Mouse (Mus musculus) embryonic facial prominence, embryonic 14.5 days (tissue): ENCODE results near the gene Hap1. TPM values are rescaled to one million over a fixed set of nuclear protein-coding genes. Genes with fewer than 3 reads are reported as not detected.
A peak's percentile ranks its signal among the peaks of the same experiment; 100 is the strongest.

ENCODE experiments used
- ATAC-seq: fragments of 200-750 bp; cut with Nextera tagmentation; 2 replicates; pipeline ENCODE4 v1.8.0; 2017; ENCODE audit warnings: low read depth, moderate number of reproducible peaks, moderate TSS enrichment
- DNase-seq: peaks from one replicate; pipeline ENCODE4 v3.0.0-alpha.2; 2015; ENCODE audit warnings: low spot score
- H3K27ac ChIP-seq: fragments of 300-500 bp; sonication (generic); replicated peaks from 2 replicates; pipeline ENCODE4 v1.5.1; 2014; ENCODE audit warnings: low read depth, mild to moderate bottlenecking, low read length, moderate library complexity
- H3K27me3 ChIP-seq: fragments of 300-500 bp; sonication (generic); replicated peaks from 2 replicates; pipeline ENCODE4 v1.6.1; 2014; ENCODE audit warnings: low read length; ENCODE audit not compliant: control insufficient read depth, insufficient read depth
- H3K36me3 ChIP-seq: fragments of 300-500 bp; sonication (generic); 2 replicates; pipeline ENCODE4 v1.6.1; 2014; ENCODE audit warnings: low read length, mixed read lengths; ENCODE audit not compliant: control insufficient read depth, insufficient read depth
- H3K4me1 ChIP-seq: fragments of 300-500 bp; sonication (generic); 2 replicates; pipeline ENCODE4 v1.6.1; 2014; ENCODE audit warnings: antibody characterized with exemption, low read length; ENCODE audit not compliant: control insufficient read depth, insufficient read depth
- H3K4me2 ChIP-seq: fragments of 300-500 bp; sonication (generic); 2 replicates; pipeline ENCODE4 v1.6.1; 2014; ENCODE audit warnings: low read depth, mild to moderate bottlenecking, low read length, moderate library complexity, mixed read lengths
- H3K4me3 ChIP-seq: fragments of 300-500 bp; sonication (generic); 2 replicates; pipeline ENCODE4 v1.5.1; 2014; ENCODE audit warnings: low read depth, mild to moderate bottlenecking, low read length
- H3K9ac ChIP-seq: fragments of 300-500 bp; sonication (generic); 2 replicates; pipeline ENCODE4 v1.6.1; 2014; ENCODE audit warnings: low read depth, mild to moderate bottlenecking, low read length, moderate library complexity, mixed read lengths
- H3K9me3 ChIP-seq: fragments of 300-500 bp; sonication (generic); 2 replicates; pipeline ENCODE4 v1.6.1; 2016; ENCODE audit warnings: low read length; ENCODE audit not compliant: control insufficient read depth
- WGBS: fragments of 180-500 bp; shearing (Covaris S2); extraction: QIAGEN DNeasy Blood & Tissue Kit; methylation state at CpG from one replicate; pipeline ENCODE4 v1.1.7; 2014; 5-methylcytosine and 5-hydroxymethylcytosine counted together
- polyA plus RNA-seq: library from polyadenylated mRNA; unstranded; fragments of >200 nt; fragmentation: Nextera tagmentation; extraction: Ambion mirVana; gene quantifications from 2 replicates; pipeline ENCODE4 v1.2.1, GENCODE M21; 2014

Gene Hap1
- 3.2 and 4.4 TPM in 2 replicates for polyA plus RNA-seq

DNA sequence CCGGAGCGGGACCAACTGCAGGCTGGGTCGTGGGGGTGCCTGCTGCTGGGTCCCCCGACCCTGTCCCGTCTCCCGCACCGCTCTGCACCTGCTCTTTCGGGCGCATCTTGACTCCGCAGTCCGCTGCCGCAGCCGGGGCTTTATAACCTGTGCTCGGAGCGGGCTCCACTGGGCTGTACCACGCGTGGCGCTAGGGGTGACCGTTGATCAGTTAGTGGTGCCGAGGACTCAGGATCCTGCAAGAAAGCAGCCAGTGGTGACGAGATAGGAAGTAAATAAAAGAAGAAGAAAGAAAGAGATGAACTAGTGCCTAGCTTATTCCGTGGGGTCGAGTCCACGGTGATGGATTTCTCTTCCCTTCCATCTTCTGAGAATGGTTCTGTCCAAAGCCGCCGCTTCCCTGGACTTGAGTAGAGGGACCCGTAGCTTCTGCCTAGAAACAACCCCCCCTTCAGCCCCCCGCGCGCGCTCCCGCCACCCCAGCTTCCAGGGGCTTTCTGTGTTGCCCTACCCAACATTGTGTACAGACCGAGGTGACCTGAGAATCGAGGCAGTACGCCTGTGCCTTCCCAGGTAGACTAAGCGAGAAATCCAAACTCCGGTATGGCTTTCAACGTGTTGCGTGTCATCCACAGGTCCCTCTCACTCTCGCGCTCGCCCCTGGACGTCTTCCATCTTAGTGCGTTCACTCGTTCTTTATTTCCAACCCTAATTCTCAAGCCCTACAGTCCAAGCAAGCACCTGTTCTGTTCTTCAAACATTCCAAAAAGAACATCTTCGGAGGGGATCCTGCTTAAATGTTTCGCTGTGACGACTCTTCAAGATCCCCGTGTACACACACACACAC, at the start of gene Hap1:
Hap1 (minus strand) TSS at position 157 of the 847 bp plus-strand sequence.
- 2% methylated on average over 46 of the region's 49 CpGs for WGBS
- peak; percentile 72 for ATAC-seq

DNA sequence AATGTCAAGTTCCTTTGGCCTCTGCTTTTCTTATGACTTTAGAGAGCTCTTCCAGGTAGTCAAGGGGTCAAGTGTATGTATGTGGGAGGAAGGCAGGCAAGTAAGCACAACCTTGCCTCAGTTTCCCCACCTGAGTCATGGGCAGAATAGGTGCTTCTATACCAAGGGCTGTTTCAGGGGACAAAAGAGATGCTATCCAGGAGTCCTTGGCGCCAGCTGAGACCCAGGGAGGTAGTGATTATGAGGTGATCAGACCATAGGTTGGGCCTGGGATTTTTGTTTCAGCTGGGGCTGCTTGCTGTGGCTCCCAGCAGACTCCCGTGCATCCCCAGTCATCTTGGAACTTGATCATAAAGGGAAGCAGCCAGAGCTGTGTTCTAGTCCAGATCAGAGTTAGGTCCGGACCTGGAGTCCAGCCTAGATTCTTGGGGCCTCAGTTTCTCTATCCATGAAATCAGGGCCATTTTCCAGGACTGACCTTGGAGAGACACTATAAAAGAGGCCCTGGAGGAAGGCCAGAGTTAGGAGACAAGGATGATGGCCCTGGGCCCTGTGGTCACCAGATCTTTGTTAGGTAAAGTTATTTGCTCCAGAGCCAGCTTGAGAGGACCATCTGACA, 48.6 kb upstream of the Hap1 start:
- no peak overlapping the region for H3K27ac ChIP-seq
- 86% methylated on average over 3 of the region's 3 CpGs for WGBS

More for the DNA sequence above, at the start of gene Hap1:
- Histone ChIP-seq H3K27ac (no peak within 1 kb of the TSS), H3K4me1 (0 out of 2 replicates have a peak, but pooled peaks cover 6% of the 10 kb centered on the region), H3K4me2 (peak within 1 kb of the TSS; percentile 98), H3K9ac (peak within 1 kb of the TSS; percentile 61), H3K27me3 (peaks cover 59% of the 10 kb centered on the region), H3K36me3 (no peaks in the 10 kb centered on the region), H3K9me3 (no peaks in the 10 kb centered on the region), H3K4me3 (peak within 1 kb of the TSS; percentile 52)
- peak; percentile 82 for DNase-seq

DNA sequence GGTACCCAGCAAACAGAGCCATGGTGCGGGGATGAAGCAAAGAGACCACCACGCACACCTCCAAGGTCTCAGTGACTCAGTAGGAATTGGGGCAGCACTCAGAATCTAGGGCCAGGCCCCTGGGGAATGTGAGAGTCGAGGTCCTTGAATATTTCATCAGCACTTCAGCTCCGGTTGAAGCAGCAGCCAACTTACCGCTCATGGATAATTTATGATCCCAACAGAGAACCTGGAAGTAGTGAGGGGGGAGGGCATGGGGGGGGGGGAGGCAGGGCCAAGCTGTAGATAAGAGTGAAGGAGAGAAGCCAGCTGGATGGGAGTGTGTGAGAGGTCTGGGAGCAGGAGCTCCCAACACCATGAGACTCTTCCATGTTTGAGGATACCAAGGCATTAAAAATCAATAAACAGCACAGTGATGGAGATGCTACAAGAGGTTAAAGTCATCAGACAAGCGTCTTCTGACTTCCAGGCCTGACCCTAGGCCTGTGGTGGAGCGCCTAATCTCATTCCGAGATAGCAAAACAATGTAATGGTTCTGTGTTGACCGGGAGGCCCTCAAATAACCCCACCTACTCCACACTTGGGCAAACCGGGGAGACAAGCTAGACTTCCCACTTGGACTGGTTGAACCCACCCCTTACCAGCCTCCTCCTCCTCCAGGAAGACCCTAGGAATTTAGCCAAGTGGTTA, 47.7 kb upstream of the Hap1 start:
- Histone ChIP-seq H3K4me3 (no peak overlapping the region), H3K27ac (0 out of 2 replicates have a peak overlapping the region, but pooled peaks have one; percentile 28)
- no peak for ATAC-seq

More for the DNA sequence above, 48.6 kb upstream of the Hap1 start:
- Histone ChIP-seq H3K4me2 (no peak overlapping the region), H3K4me3 (no peak overlapping the region), H3K9me3 (no peaks in the 10 kb centered on the region), H3K36me3 (peaks cover 18% of the 10 kb centered on the region; the same call in 1 of the 2 replicates), H3K27me3 (no peaks in the 10 kb centered on the region), H3K4me1 (no peaks in the 10 kb centered on the region), H3K9ac (no peak overlapping the region)
- no peak for ATAC-seq
- DNase-seq: no peak

DNA sequence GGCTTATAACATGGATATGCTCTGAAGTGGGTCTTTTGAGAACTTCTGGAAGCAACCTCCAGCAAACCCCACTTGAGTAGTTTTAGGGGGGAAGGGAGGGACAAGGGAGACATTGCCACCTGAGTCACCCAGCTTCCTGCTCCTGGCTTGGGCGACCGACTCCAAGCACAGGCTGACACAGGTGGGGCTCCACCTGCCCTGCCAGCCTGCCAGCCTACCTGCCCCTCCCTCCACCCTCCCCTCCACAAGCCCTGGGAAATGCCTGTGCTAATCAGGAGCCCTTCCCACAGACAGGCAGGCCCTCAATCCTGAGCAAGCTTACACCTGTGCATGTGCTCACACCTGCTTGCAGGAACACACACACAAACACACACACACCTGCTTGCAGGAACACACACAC, 46.8 kb upstream of the Hap1 start:
- peak; percentile 40 for DNase-seq
- no peaks in the 10 kb centered on the region for H3K27me3 ChIP-seq
- 56% methylated on average over 2 of the region's 2 CpGs for WGBS
- no peak overlapping the region for H3K4me3 ChIP-seq
- 0 out of 2 replicates have a peak, but pooled peaks cover 5% of the 10 kb centered on the region for H3K36me3 ChIP-seq
- no peak overlapping the region for H3K4me2 ChIP-seq
- H3K9me3 ChIP-seq: no peaks in the 10 kb centered on the region
- 0 out of 2 replicates have a peak, but pooled peaks cover 3% of the 10 kb centered on the region for H3K4me1 ChIP-seq
- H3K9ac ChIP-seq: no peak overlapping the region
- H3K27ac ChIP-seq: no peak overlapping the region
- no peak for ATAC-seq

More for the DNA sequence above, 47.7 kb upstream of the Hap1 start:
- WGBS: 77% methylated on average over 10 of the region's 10 CpGs
- DNase-seq: no peak
- Histone ChIP-seq H3K9ac (no peak overlapping the region), H3K36me3 (peaks cover 9% of the 10 kb centered on the region; the same call in 1 of the 2 replicates), H3K4me2 (no peak overlapping the region), H3K4me1 (no peaks in the 10 kb centered on the region), H3K27me3 (no peaks in the 10 kb centered on the region), H3K9me3 (no peaks in the 10 kb centered on the region)

DNA sequence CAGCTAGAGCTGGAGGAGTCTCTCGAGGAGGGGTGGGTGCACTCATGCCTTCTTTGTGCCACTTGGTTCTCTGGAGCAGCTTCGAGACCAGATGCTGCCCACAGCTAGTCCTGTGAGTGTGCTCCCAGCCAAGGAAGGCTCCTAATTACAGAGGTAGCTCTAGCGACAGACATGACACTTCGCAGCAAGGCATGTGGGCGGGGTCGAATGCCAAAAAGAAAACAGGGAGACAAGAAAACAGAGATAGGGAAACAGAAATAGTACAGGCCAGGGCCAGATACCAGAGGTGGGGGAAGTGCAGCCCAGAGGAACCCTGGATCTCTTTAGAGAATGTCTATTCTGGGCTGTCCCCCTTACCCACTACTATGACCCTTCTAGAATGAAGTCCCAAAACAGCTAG, 46.3 kb upstream of the Hap1 start:
- 0 out of 2 replicates have a peak, but pooled peaks cover 3% of the 10 kb centered on the region for H3K36me3 ChIP-seq
- DNase-seq: peak; percentile 26
- no peak overlapping the region for H3K4me3 ChIP-seq
- H3K9ac ChIP-seq: no peak overlapping the region
- WGBS: 35% methylated on average over 6 of the region's 6 CpGs
- H3K4me1 ChIP-seq: 0 out of 2 replicates have a peak, but pooled peaks cover 3% of the 10 kb centered on the region
- H3K4me2 ChIP-seq: no peak overlapping the region
- no peak for ATAC-seq
- H3K27ac ChIP-seq: no peak overlapping the region
- no peaks in the 10 kb centered on the region for H3K27me3 ChIP-seq
- no peaks in the 10 kb centered on the region for H3K9me3 ChIP-seq

DNA sequence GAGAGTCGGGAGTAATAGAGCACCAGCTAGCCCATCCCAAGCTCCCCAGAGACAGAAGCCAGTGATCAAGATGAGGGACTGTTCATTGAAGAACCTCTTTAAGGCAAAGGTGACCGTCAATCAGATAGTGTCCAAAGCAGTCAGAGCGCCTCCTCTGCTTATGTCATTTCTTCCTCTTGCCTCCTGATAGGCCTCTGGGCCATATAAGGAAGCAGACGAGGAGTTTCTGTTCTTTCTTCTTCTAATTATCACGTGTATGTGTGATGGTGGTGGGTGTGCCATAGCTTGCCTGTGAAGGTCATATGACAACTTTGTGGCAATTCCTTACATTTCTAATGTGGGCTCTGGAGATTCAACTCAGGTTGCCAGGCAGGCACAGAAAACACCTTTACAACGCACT, 44.9 kb upstream of the Hap1 start:
- H3K36me3 ChIP-seq: no peaks in the 10 kb centered on the region
- no peaks in the 10 kb centered on the region for H3K9me3 ChIP-seq
- H3K27ac ChIP-seq: no peak overlapping the region
- peaks cover 13% of the 10 kb centered on the region for H3K4me1 ChIP-seq
- H3K4me3 ChIP-seq: no peak overlapping the region
- H3K27me3 ChIP-seq: no peaks in the 10 kb centered on the region
- no peak overlapping the region for H3K4me2 ChIP-seq
- ATAC-seq (no peak), DNase-seq (no peak)
- no peak overlapping the region for H3K9ac ChIP-seq
- 77% methylated on average over 6 of the region's 6 CpGs for WGBS

DNA sequence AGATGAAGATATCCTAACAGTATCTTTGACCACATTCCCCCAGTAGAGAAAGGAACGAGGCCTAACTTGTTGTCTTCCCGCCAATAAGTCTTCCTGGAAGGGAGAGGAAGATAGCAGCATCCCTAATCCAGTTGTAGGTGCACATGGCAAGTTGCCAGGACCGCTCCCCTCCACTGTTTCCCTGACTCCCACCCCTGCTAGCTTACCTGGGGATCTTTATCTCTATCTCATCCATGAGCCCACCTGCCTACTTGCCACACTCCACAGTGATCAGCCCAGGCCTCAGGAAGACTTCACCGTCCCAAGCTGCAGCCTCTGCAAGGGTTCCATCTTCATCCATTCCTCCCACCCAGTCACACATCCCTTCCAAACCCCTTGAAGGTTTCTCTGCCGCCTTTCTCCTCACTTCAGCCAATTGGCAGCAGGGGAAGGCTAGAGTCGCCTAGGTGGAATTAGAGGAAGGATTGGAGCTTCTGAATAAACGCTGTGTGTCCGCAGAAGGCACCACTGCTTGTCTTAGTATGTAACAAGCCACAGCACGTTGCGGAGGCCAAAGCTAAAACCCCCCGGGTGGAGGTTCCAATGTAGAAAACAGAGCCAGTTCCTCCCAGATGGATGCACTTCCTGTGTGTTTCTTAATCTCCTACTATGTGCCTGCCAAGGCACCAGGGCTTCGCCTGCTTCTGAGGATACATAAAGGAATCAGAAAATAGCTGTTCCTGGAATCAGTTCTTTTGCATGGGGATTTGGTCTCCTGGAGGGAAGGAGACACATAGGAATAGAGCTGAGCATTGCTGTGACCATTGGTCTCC, 44.0 kb upstream of the Hap1 start:
- H3K4me3 ChIP-seq: no peak overlapping the region
- H3K36me3 ChIP-seq: no peaks in the 10 kb centered on the region
- ATAC-seq (no peak), DNase-seq (no peak)
- H3K4me2 ChIP-seq: no peak overlapping the region
- no peak overlapping the region for H3K9ac ChIP-seq
- WGBS: 72% methylated on average over 12 of the region's 12 CpGs
- peaks cover 22% of the 10 kb centered on the region for H3K4me1 ChIP-seq
- H3K27me3 ChIP-seq: no peaks in the 10 kb centered on the region
- no peak overlapping the region; the same call in 1 of the 2 replicates for H3K27ac ChIP-seq
- H3K9me3 ChIP-seq: no peaks in the 10 kb centered on the region

DNA sequence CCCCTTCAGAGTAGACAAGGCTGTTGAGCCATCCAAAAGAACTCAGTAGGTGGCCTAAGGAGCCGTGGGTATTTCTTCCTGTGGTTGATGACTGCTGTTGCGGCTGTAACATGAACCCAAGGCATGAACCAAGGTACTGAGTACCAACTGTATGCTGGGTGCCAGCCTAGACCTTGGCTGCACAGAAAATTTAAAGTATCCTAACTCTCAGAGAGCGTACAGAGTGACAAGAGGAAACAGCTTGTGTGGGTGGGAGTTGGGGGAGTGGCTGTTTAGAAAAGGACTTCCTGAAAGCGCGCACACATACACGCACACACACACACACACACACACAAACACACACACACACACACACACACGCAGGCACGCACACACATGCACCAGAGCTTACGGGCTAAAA, 43.4 kb upstream of the Hap1 start:
- Histone ChIP-seq H3K27ac (peak overlapping the region; percentile 39; the same call in 1 of the 2 replicates), H3K9ac (no peak overlapping the region), H3K4me2 (no peak overlapping the region), H3K4me1 (peaks cover 28% of the 10 kb centered on the region), H3K9me3 (no peaks in the 10 kb centered on the region), H3K36me3 (no peaks in the 10 kb centered on the region), H3K4me3 (no peak overlapping the region), H3K27me3 (no peaks in the 10 kb centered on the region)
- 55% methylated on average over 8 of the region's 9 CpGs for WGBS
- peak; percentile 48 for DNase-seq
- no peak for ATAC-seq
